Mouse (Mus musculus): Measurements from ENCODE around the gene 7530416G11Rik. TPM values are rescaled to one million over a fixed set of nuclear protein-coding genes. Genes with fewer than 3 reads are reported as not detected.

The 7530416G11Rik gene
- total RNA-seq (2015; ENCODE audit: low replicate concordance) (not detected in 2 replicates), total RNA-seq (2017; ENCODE audit: low replicate concordance) (not detected in 2 replicates)

DNA sequence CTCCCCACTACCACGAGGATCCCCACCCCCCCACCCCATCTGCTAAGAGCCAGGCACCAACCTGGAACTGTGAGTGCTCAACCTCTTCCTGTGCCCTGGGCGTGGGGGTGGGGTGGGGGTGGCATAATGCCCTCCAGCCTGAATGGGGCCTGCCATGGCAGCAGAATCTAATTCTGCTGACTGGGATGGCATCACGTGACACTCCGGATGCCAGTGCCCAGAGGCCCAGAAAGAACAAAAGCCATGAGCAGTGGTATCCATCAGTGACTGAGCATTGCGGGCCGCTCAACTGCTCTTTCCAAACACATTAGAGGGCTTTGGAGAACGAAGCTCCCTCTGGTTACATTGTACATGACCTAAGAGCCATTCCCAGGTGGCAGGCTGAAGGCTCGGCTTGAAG is at the start of gene 7530416G11Rik:
7530416G11Rik (minus strand) TSS at position 101 of the 400 bp plus-strand sequence.
- ATAC-seq (replicated peaks; ENCODE audit: low FRiP score, poor library complexity, severe bottlenecking) = no peak

DNA sequence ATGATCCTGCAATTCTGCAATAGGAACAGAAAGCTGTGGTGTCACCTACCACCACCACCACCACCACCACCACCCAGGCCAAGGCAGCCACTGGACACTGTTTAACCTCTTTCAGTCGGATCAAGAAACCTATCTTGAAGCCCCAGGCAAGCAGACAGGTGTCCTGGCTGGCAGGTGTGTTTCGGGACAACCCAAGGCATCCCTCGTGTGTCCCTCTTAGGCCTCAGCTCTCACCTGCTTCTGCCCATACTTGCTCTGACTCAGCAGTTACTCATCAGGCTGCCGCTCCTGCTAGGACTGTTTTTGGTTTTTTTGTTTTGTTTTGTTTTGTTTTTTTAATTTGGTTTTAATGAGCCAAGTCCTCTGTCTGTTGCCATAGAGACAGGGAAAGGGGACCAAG is 43.5 kb upstream of the 7530416G11Rik start:
- no peak for ATAC-seq (replicated peaks; ENCODE audit: low FRiP score, poor library complexity, severe bottlenecking)

DNA sequence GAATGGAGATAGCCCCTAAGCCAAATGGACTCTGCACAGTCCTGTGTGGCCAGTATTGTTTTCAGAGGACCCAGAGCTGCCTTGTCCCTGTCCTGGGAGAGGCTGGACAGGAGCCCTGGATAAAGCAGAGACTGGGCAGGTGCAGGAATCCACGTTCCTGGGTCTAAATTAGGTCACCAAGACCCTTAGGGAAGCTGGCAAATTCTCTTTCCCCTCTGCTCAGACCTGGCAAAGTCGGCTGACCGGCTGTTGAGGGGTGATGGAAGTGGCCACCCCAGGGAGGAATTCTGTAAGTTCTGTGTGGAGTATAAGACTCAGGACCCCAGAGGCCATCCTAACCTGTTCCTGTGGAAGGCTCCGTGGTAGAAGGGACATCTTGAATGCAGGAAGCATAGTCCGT is 42.3 kb upstream of the 7530416G11Rik start:
- no peak for ATAC-seq (replicated peaks; ENCODE audit: low FRiP score, poor library complexity, severe bottlenecking)

DNA sequence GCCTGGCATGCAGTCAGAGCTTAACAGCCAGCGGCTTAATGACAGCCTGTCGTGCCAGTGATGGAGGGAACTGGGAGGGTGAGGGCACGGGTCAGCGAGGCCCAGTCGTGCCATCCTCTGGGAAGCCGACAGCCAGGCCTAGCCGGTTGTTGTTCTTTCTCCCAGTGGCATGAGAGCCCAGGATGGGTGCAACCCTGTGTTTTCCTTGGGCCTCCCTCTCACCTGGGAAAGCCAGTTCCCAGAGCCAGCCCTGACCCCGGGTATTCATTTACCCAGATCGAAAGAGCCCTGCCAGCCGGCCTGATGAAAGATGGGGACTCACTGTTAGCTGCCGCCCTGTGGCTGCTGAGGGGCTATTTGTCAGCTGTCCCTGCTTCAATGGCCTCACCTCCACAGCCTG is 35.1 kb upstream of the 7530416G11Rik start:
- ATAC-seq (replicated peaks; ENCODE audit: low FRiP score, poor library complexity, severe bottlenecking) = no peak

DNA sequence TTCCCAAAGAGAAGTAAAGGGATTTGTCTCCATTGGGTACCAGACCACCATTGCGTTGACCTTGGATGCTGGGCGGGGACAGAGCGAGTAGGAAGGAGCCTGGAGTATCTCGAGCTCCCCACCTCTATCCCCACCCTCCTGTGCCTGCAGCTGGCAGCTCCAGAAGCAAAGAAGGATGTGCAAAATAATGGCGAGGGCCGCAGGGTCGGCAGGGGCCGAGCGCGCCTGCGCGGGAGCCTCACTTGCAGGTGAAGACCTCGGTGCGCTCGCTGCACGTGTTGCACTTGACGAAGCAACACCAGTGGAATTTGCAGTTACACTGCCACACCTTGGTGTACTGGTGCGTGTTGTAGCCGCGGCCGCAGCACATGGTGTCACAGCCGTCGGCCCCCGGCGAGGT is 34.1 kb upstream of the 7530416G11Rik start:
- no peak for ATAC-seq (replicated peaks; ENCODE audit: low FRiP score, poor library complexity, severe bottlenecking)

DNA sequence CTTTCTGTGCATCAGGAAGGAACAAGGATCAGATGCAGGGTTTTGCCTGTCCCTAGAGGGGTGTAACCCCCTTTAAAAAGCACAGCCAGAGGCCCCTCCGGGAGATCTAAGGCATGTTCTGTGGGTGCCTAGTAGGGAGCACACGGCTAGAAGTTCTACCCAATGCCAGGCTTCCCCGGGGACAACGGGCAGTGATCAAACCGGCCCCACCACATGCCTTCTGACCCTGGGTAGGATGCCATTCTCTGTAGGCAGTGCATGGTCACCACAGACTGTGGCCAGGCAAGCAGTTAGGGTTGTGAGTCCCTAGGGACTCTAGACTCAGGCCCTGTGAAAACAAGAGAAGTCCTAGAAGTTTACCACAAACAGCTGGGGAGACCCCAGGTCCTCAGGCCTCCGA is 31.6 kb upstream of the 7530416G11Rik start:
- ATAC-seq (replicated peaks; ENCODE audit: low FRiP score, poor library complexity, severe bottlenecking) = no peak

DNA sequence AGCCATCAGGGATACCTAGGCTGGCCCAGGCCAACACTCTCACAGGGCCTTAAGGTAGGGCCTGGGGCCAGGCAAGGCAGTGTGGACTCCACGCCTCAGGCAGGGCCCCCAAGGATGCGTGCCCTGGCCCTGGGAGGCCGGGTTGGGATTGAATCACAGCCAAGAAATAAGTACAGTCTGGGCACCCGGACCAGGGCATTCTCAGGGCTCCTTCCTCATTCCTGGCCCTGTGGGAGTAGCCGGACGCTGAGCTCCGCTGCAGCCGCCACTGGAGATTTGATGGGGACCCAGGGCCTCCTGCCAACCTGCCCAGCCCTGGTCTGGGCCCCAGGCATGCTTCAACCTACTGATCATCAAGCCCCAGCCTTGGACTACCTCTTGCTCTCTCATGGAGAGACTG is 31.2 kb upstream of the 7530416G11Rik start:
- no peak for ATAC-seq (replicated peaks; ENCODE audit: low FRiP score, poor library complexity, severe bottlenecking)

DNA sequence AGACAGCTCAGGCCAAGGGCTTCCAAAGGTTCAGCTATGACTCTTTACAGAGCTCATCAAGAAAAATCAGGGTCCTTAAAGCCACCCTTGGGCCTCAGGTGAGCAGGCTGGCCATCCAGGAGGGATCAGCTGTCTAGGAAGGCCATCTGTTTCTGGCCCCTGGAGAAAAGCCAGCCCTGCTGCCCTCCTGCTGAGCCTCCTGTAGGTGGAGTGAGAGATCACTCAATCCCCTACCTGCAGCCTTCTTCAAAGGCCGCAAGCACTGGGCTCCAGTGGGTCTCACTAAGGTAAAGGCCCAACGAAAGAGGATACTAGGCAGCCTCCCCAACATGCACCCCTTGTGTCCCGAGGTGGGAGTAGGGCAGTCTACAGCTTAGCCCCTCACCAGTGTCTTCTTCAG is 29.0 kb upstream of the 7530416G11Rik start:
- no peak for ATAC-seq (replicated peaks; ENCODE audit: low FRiP score, poor library complexity, severe bottlenecking)

DNA sequence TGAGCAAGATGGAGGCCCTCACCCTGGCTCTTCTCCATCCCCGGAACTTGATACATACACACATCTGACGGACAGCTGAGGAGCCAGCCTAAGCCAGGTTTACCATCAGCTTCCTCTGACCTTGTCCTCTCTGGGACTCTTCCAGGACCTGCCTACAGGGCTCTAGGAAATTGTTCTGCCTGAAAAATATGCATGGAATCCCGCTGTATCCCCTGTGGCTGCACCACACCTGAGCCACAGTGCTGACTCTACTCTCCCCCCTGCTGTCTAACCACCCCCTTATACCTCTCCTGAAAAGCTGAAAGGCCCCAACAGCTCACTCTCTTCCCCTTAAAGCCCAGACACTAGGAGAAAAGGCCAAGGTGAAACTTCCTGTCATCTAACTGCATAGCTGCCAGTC is 26.9 kb upstream of the 7530416G11Rik start:
- ATAC-seq (replicated peaks; ENCODE audit: low FRiP score, poor library complexity, severe bottlenecking) = no peak

DNA sequence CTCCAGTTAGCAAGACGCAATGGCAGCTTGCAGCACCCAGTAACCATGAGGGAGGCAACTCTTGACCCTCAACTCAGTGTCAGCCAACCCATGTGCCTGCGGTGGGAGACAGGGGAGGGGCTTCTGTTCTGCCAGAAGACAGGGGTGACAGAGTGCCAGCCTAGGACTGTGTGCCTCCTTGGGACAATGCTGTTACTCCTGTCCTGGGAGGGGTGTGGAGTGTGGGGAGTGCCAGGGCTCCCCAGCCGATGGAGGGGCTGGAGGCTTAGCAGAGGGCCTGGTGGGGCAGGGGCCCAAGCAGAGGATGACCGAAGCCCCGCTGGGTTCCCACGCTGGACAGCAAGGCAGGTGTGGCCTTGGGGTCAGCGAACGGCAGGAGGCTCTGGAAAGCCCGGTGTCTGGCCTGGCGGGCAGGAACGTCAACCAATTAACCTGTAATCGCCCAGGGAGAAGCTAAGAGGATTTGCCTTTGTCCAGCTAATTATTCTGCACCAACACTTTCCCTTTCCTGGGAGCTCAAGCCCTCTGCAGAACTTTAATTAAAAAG is 21.4 kb upstream of the 7530416G11Rik start:
- no peak for ATAC-seq (replicated peaks; ENCODE audit: low FRiP score, poor library complexity, severe bottlenecking)

DNA sequence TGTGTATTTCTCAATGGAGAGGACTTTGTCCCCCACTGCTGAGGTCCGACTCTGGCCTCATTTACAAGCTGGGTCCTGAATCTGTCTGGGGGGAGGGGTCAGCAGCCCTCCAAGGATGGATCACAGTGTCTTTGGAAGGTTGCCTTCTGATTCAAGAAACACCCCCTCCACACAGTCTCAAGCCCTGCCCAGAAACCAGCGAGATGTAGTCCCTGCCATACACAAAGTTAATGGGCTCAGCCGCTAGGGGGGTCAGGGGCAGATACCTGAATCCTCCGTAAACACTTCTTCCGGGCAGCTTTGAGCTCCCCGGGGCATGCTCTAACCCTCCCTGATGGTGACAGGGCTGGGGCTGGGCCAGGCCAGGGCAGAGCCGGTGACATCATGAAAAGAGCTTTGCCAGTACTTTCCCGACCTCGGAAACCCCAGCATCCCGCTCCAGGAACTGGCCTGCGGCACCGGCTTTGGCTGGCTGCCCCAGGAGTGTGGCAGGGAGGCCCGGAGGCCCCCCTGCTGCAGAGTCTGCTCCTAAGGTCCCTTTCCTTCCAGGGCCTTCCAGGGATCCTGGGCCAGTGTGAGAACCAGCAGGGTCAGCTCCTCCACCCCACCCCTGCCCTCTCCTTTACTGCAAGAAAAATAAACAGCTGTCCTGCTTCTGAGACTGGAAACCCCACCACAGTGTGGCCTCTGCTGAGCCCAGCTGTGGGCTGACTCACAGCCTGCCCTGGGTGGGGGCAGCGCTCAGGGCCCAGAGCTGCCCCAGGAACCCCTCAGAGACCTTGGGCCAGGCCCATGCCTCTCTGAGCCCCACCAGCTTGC is 20.4 kb upstream of the 7530416G11Rik start:
- no peak for ATAC-seq (replicated peaks; ENCODE audit: low FRiP score, poor library complexity, severe bottlenecking)

DNA sequence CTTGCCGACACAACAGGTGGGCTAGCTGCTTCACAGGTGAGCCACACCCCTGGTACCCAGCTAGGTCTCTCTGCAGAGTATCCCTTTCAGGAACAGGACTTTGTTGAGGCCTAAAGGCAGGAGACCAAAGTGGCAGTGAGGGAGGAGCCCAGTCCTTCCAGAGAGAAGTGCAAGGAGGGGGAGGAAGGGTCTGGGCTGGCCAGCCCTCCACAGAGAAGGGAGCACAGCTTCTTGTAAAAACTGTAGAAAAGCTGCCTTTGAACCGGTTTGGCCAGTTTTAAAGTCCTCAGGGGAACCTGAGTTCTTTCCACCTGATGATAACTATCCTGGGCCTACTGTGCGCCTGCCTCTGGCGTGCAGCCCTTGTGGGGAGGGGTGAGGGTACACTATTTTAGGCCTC is 16.4 kb upstream of the 7530416G11Rik start:
- ATAC-seq (replicated peaks; ENCODE audit: low FRiP score, poor library complexity, severe bottlenecking) = no peak

DNA sequence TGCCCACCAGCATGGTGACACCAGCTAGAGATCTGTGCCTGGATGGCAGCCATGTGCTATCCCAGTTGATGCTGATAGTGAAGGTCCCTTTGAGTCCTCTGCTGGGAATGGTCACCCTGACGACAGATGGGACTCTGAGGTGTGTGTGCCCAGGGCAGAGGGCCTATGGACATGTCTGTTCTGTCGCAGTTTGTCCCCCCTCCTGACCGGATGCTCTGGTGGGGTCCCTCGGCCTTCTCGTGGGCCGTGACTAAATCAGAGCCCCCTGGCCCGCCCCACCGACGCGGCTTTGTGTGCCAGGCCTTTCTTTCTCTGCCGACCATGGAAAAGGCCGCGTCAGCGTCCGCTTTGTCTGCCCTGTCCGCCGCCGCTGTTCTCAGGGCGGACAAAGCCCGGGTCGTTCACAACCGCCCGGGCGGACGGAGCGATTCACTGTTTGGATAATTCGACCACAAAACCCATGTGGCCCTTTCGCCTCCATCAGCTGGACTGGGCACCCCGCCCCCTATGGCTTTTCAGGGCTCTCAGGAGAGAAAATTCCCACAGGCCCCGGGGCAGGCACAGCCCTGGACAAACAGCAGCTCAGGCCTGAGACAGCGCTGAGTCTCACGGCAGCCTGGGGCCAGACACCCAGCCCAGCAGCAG is 4.5 kb upstream of the 7530416G11Rik start:
- ATAC-seq (replicated peaks; ENCODE audit: low FRiP score, poor library complexity, severe bottlenecking) = no peak

DNA sequence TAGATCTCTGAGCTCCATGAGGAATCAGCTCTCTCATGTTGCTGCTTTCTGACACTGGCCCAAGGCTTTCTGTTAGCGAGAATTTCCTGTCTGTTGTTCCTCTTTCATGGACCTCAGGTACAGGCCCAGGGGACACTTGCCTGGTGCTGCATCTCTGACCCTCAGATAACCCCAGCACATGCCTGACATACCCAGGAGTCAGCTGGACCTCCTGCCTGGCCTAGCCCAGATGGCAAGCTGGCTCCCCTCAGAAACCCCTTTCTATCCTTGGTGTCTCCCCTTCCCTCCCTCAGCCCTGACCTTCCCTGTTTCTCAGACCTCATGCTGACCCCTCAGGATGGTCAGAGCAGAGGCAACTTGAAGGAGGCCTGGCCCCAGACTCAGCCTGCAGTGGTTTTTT is 3.7 kb upstream of the 7530416G11Rik start:
- no peak for ATAC-seq (replicated peaks; ENCODE audit: low FRiP score, poor library complexity, severe bottlenecking)

DNA sequence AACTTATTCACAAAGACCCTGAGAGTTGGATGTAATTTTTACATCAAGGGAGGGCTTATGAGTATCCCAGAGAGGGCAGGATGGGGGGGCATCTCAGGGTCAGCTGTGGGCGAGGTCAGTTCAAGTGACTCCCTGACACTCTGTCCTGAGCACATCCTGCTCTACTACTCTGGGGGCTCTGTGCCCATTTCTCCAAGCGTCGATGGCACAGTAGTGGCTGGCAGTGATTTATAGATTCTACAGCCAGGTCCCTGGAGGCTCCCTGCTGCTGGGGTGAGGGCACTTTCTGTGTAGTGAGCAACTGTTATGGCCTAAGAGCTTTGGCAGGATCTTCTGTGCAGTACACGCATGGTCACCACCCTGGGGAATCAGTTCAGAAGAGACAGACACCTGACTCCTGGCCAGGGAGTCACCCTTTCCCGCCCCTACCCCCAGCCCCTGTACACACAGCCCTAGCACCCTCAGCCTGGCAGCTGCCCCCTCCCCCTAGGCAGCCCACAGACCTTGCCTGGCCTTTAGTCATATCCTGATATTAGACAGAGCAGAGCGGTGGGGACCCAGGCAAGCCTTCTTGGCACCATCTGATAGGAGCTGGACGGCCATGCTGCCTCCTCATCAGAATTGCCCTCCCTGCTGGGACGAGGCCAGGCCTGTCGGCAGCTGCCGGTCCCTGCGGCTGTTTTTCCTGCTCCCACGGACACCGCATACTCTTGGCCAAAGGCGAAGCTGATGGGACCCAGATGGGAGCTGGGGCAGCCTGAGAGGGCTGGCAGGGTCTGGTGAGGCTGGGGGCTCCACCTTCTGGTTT is 2.3 kb upstream of the 7530416G11Rik start:
- ATAC-seq (replicated peaks; ENCODE audit: low FRiP score, poor library complexity, severe bottlenecking) = no peak

DNA sequence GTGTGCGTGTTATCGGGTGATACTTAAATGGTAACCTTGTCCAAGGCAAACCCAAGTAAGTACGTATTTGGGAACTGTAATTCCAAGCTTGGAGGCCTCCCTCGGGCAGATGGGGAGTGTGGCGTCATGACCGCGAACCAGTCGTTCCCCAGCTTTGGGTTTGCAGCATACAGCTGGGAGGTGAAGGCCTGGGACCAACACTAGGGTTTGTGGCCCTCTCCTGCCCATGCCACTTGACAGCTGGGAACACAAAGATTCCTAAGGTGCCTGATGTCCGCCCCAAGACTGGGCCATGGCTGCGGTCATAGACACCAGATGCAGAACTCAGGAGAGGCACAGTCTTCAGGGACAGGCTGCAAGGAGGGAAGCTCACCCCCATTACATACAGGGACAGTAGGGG is 2.8 kb downstream of the 7530416G11Rik start:
- ATAC-seq (replicated peaks; ENCODE audit: low FRiP score, poor library complexity, severe bottlenecking) = no peak

DNA sequence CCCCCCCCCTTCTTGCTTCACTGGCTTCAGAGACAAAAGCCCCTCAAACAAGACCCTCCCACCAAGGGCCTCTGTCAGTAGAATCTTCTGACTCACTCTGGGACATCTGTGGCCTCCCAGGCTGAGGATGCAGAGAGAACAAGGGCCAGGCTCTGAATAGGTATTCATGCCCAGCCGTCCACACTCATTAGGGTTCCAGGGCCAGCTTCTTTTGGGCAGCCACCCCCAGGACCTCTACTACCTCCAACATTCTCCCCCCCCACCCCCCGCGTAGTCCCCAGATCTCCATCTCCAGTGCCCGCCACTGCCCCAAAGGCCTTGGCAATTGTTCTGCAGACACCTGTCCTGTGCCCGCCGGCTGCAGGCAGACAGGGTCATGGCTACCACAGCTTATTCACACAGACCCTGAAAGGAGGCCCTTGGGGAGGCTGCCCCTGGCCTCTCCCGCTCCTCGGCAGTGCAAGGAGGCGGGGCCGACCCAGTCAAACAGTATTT is 5.0 kb downstream of the 7530416G11Rik start:
- ATAC-seq (replicated peaks; ENCODE audit: low FRiP score, poor library complexity, severe bottlenecking) = no peak

DNA sequence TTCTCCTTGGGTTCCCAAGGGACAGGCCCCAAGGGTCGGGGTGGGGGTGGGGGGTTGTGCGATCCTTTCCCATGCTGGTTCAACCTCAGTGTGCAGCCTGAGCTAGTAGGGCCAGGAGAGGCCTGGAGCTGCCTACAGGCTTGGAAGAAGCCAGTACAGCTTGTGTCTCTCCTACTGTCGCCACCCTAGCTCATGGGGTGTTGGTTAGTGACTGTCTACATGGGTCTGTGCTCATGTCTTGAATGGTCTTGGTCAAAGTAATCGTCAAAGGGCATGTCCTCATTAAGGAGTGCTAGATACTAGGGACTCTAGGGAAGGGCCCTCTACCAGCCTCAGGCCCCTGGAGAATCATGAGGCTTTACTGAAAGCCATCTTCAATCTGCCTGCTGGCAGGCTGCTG is 5.5 kb downstream of the 7530416G11Rik start:
- no peak for ATAC-seq (replicated peaks; ENCODE audit: low FRiP score, poor library complexity, severe bottlenecking)

DNA sequence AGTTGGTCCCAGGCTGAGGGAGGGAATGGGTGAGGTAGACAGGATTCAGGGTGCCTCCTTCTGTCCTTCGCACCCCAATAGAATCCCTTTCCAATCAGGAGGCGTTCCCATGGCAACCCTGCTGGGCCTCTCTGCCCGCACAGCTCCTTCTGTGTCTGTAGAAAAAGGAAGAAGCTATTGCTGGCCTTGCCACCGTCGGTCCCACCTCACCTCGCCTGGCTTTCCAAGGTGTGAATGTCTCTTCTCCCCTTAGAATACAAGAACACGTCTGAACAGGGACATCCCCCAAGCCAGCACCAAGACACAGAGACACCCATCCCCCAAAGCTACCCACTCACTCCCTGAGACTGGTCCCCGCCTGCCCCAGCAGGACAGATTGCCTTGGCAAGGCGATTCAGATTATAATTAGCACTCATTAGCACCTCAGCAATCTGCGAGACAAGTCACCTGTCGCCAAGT is 8.8 kb downstream of the 7530416G11Rik start:
- no peak for ATAC-seq (replicated peaks; ENCODE audit: low FRiP score, poor library complexity, severe bottlenecking)

DNA sequence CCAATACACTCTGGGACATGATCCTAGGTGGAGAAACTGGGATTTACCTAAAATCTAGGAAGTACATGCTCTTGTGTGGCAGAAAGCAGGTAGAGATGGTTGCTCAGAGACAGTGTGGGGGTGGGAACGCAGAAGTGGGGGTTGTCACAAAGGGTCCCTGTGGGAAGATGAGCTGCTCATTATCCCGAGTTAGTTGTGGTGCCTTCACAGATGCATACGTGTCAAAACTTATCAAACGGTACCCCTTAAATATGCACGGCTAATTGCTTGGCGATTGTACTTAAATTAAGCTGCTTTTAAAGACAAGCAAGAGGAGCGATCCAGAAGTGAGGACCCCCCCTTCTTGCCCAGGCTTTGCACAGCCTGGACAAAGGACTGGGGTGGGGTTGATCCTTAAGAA is 13.3 kb downstream of the 7530416G11Rik start:
- ATAC-seq (replicated peaks; ENCODE audit: low FRiP score, poor library complexity, severe bottlenecking) = no peak
